Mouse (Mus musculus) limb, embryonic 12.5 days (tissue): Measurements from ENCODE around the gene Usp29. TPM values are rescaled to one million over a fixed set of nuclear protein-coding genes. Genes with fewer than 3 reads are reported as not detected.
A peak's percentile ranks its signal among the peaks of the same experiment; 100 is the strongest.

Experiments used
- ATAC-seq: fragments of 200-750 bp; cut with Nextera tagmentation; 2 replicates; pipeline ENCODE4 v1.8.0; 2017; ENCODE audit warnings: low read depth, moderate TSS enrichment; ENCODE audit not compliant: insufficient number of reproducible peaks, insufficient read depth, low FRiP score, low TSS enrichment
- H3K27ac ChIP-seq: fragments of 300-500 bp; sonication (generic); 2 replicates; pipeline ENCODE4 v1.5.1; 2016; ENCODE audit warnings: mild to moderate bottlenecking, moderate library complexity
- H3K27me3 ChIP-seq: fragments of 300-500 bp; sonication (generic); 2 replicates; pipeline ENCODE4 v1.6.1; 2016; ENCODE audit warnings: mild to moderate bottlenecking, moderate library complexity
- H3K36me3 ChIP-seq: fragments of 300-500 bp; sonication (generic); 2 replicates; pipeline ENCODE4 v1.6.1; 2016; ENCODE audit warnings: mild to moderate bottlenecking, moderate library complexity
- H3K4me1 ChIP-seq: fragments of 300-500 bp; sonication (generic); replicated peaks from 2 replicates; pipeline ENCODE4 v1.6.1; 2016
- H3K4me2 ChIP-seq: fragments of 300-500 bp; sonication (generic); 2 replicates; pipeline ENCODE4 v1.6.1; 2016; ENCODE audit warnings: mild to moderate bottlenecking, moderate library complexity
- H3K4me3 ChIP-seq: fragments of 300-500 bp; sonication (generic); replicated peaks from 2 replicates; pipeline ENCODE4 v1.5.1; 2016; ENCODE audit warnings: mild to moderate bottlenecking
- H3K9ac ChIP-seq: fragments of 300-500 bp; sonication (generic); replicated peaks from 2 replicates; pipeline ENCODE4 v1.6.1; 2016; ENCODE audit warnings: mild to moderate bottlenecking, moderate library complexity
- H3K9me3 ChIP-seq: fragments of 300-500 bp; sonication (generic); 2 replicates; pipeline ENCODE4 v1.6.1; 2016; ENCODE audit warnings: mild to moderate bottlenecking, moderate library complexity
- WGBS: fragments of 180-500 bp; shearing (Covaris S2); methylation state at CpG from one replicate; pipeline ENCODE4 v1.1.7; 2016; 5-methylcytosine and 5-hydroxymethylcytosine counted together
- polyA plus RNA-seq: library from polyadenylated mRNA; unstranded; fragments of >200 nt; fragmentation: Nextera tagmentation; extraction: Ambion mirVana; gene quantifications from 2 replicates; pipeline ENCODE4 v1.2.1, GENCODE M21; 2016

The Usp29 gene
- 15.4 and 15.8 TPM in 2 replicates for polyA plus RNA-seq

DNA sequence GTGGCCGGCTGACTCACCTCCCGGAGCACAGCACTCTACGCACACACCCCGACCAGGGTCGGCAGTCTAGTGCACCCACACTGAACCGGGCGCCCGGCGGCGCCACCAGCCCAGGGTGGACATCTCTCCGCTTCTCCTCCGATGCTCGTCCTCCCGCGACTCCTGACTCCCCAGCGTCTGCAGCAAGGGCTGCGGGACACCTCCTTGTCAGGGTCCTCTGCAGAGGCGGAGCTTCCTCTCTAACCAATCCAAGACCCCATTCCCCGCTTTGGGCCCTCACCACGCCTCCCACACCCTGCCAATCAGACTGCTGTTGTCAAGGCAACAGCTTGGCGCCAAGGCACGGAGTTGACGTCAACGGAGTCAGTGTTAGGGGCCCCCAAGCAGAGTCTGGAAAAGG lies at the start of gene Usp29, which contains the start of gene Peg3:
Usp29 (plus strand) TSS at position 338 of the 400 bp plus-strand sequence.
Peg3 (minus strand) TSS at position 191 of the 400 bp plus-strand sequence.
- H3K27ac ChIP-seq, result peak within 1 kb of the TSS; percentile 92
- H3K4me3 ChIP-seq, result peak within 1 kb of the TSS; percentile 62
- no peaks in the 10 kb centered on the region for H3K27me3 ChIP-seq
- H3K36me3 ChIP-seq, result peaks cover 19% of the 10 kb centered on the region
- 57% methylated on average over 24 of the region's 24 CpGs for WGBS
- peak; percentile 66 for ATAC-seq
- peak within 1 kb of the TSS; percentile 65 for H3K9ac ChIP-seq
- H3K9me3 ChIP-seq, result peaks cover 46% of the 10 kb centered on the region
- peak within 1 kb of the TSS; percentile 55 for H3K4me2 ChIP-seq
- H3K4me1 ChIP-seq, result no peaks in the 10 kb centered on the region

DNA sequence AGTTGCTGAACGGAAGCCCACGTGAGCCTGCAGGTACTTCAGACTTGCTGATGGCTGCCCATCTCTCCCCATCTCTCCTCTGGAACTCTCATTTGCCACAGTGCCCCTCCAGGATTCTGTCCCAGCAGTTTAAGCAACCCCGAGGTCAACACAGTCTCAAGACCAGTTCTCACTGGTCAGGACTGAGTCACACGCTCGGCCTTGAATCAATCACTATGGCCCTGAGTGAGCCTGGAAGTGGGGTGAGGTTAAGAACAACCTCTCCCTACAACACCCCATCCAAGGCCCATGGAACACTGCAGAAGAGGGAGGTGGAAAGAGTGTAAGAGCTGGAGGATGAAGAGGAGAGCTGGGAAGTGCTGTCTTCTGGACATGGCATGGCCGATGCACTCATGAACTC lies 44.9 kb upstream of the Usp29 start:
- H3K9me3 ChIP-seq, result no peaks in the 10 kb centered on the region
- H3K4me2 ChIP-seq, result no peak overlapping the region
- no peak overlapping the region for H3K4me3 ChIP-seq
- 93% methylated on average over 6 of the region's 6 CpGs for WGBS
- no peak for ATAC-seq
- H3K27ac ChIP-seq, result no peak overlapping the region
- H3K36me3 ChIP-seq, result peaks cover 48% of the 10 kb centered on the region
- H3K27me3 ChIP-seq, result no peaks in the 10 kb centered on the region
- H3K4me1 ChIP-seq, result no peaks in the 10 kb centered on the region
- H3K9ac ChIP-seq, result no peak overlapping the region

DNA sequence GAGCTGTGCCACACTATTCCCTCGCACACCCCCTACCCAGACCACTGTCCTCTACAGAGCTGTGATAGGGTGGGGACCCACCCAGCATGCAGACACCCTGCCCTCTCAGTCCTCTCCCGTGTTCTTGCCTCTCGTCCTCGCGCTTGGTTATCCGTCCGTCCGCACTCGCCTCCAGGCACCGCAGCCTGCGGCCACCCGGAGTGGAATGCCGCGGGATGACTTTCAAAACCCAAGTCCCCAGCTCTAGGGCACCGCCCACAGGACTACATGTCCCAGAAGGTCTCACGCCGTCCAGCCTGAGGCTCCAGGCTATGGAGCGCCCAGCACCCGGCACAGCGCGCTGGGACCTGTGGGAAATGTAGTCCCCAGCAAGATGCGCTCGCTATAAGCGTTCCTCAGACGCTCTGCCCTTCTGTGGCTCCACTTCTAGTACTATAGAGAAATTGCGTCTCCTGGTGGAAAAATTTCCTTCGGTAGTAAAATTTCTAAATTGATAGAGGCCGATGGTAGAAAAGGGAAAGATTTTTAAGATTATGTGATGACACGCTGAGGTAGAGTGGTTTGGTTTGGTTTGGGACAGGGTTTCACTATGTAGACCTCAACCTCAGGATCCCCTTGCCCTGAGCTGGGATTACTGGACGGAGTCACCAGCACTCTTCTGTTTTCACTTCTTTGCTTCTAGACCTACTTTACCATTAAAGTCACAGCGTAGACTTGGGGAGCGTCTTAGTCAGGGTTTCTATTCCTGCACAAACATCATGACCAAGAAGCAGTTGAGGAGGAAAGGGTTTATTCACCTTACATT lies 33.9 kb upstream of the Usp29 start, which contains the start of gene Zim1:
Zim1 (minus strand) TSS at position 210 of the 805 bp plus-strand sequence.
- Histone ChIP-seq H3K9me3 (no peaks in the 10 kb centered on the region), H3K4me2 (peak within 1 kb of the TSS; percentile 72), H3K27me3 (no peaks in the 10 kb centered on the region), H3K9ac (peak within 1 kb of the TSS; percentile 59), H3K4me1 (no peaks in the 10 kb centered on the region), H3K27ac (no peak within 1 kb of the TSS), H3K4me3 (peak within 1 kb of the TSS; percentile 54), H3K36me3 (no peaks in the 10 kb centered on the region)
- WGBS, result 12% methylated on average over 32 of the region's 32 CpGs
- ATAC-seq, result peak; percentile 100

DNA sequence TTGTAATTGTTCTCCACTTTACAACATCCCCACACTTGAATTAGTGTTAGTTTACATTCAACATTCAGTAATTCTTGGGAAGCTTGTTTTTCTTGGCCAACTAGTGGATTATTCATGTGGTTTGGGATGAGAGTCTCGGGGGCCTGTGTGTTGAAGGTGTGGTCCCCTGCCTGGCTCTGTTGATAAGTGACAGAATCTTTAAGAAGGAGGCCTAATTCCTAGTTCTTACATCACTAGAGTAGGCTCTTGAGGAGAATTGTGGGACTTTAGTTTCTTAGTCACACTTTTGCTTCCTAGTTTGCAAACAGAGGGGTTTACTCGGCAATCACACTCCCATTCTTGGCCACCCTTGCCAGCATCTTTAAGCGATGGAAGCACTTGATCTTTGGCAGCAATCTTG lies 31.1 kb upstream of the Usp29 start:
- ATAC-seq, result no peak
- H3K4me1 ChIP-seq, result no peaks in the 10 kb centered on the region
- no peak overlapping the region for H3K27ac ChIP-seq
- H3K4me3 ChIP-seq, result no peak overlapping the region
- peaks cover 4% of the 10 kb centered on the region; the same call in 1 of the 2 replicates for H3K36me3 ChIP-seq
- no peak overlapping the region for H3K4me2 ChIP-seq
- 84% methylated on average over 3 of the region's 3 CpGs for WGBS
- no peaks in the 10 kb centered on the region for H3K27me3 ChIP-seq
- H3K9me3 ChIP-seq, result no peaks in the 10 kb centered on the region
- no peak overlapping the region for H3K9ac ChIP-seq

DNA sequence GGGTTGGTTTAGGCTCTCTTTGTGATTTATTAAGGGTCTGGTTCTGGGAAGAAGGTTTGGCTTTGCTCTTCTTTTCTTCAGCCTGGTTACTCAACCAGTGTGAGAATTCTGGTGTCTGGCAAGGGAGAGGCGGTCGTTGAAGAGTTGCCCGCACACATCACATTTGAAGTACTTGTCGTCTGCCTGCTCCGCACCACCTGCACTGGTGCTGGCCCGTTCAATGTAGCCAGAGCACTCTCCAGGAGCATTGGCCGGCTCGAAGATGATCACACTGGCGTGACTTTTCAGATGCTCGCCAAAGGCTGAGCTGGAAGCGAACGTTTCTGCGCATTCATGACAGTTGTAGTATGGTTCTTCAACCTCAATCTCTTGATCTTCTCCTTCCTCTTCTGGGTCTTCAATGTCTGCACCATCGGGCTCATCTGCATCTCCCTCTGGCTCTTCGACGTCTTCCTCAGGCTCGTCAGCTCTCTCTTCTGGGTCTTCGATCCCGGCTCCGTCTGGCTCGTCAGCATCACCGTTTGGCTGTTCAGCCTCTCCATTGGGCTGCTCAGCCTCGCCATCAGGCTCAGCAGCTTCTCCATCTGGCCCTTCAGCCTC lies 22.9 kb upstream of the Usp29 start:
- WGBS, result 95% methylated on average over 23 of the region's 23 CpGs

DNA sequence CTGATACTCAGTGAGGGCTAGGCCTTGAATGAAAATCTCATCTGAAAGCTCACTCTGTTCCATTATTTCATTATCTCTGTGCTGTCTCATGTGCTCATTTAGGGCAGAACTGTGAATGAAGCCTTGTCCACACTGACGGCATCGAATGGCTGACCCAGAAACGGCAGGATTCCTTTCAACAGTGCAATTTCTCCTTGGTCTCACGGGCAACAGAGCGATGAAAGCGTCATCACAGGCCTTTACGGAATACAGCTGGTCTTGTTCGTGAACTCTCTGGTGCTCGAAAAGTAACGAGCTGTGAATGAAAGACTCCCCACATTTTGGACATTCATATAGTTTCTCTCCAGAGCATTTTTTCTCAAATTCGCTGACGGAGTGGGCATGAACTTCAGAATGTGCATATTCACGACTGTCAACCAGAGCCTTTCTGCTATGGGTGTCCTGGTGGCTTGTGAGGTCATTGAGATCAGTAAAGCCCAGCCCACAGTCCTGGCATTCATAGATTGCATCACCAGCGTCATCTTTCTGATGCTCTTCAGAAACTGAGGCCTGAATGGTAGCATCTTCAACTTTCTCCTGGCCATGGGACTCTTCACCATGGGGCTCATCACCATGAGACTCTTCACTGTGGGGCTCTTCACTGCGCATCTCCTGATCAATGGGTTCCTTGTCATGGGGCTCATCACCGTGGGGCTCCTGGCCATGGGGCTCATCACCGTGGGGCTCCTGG lies 21.8 kb upstream of the Usp29 start:
- peaks cover 12% of the 10 kb centered on the region; the same call in 1 of the 2 replicates for H3K9me3 ChIP-seq
- no peak overlapping the region for H3K9ac ChIP-seq
- ATAC-seq, result no peak
- H3K27ac ChIP-seq, result no peak overlapping the region
- no peaks in the 10 kb centered on the region for H3K4me1 ChIP-seq
- 88% methylated on average over 17 of the region's 17 CpGs for WGBS
- H3K4me2 ChIP-seq, result no peak overlapping the region
- H3K27me3 ChIP-seq, result no peaks in the 10 kb centered on the region
- H3K4me3 ChIP-seq, result no peak overlapping the region
- H3K36me3 ChIP-seq, result peaks cover 87% of the 10 kb centered on the region

More for the DNA sequence above, 22.9 kb upstream of the Usp29 start:
- Histone ChIP-seq H3K4me1 (no peaks in the 10 kb centered on the region), H3K27ac (no peak overlapping the region), H3K9me3 (peaks cover 12% of the 10 kb centered on the region; the same call in 1 of the 2 replicates), H3K4me3 (no peak overlapping the region), H3K9ac (no peak overlapping the region), H3K27me3 (no peaks in the 10 kb centered on the region), H3K4me2 (no peak overlapping the region), H3K36me3 (peaks cover 76% of the 10 kb centered on the region)
- ATAC-seq, result no peak

DNA sequence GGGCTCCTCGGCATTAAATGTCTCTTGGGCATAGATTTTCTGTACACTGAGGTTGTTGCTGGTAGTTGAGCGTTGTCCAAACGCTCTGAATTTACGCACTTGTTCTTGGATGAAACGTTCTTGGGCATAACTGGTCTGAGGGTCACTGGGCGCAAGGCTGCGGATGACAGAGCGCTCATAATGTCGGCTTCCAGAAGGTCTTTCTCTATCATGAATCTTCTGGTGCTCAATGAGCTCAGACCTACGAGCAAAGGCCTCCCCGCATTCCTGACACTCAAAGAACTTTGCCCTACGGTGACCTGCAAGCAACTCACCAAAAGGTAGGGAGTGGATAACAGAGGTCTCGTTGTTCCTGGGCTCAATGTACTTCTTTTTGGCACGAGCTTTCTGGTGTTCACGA lies 21.0 kb upstream of the Usp29 start:
- no peak for ATAC-seq
- Histone ChIP-seq H3K27ac (no peak overlapping the region), H3K27me3 (no peaks in the 10 kb centered on the region), H3K36me3 (peaks cover 86% of the 10 kb centered on the region), H3K4me2 (no peak overlapping the region), H3K9me3 (peaks cover 12% of the 10 kb centered on the region; the same call in 1 of the 2 replicates), H3K4me1 (no peaks in the 10 kb centered on the region), H3K9ac (no peak overlapping the region), H3K4me3 (no peak overlapping the region)
- WGBS, result 92% methylated on average over 15 of the region's 15 CpGs

DNA sequence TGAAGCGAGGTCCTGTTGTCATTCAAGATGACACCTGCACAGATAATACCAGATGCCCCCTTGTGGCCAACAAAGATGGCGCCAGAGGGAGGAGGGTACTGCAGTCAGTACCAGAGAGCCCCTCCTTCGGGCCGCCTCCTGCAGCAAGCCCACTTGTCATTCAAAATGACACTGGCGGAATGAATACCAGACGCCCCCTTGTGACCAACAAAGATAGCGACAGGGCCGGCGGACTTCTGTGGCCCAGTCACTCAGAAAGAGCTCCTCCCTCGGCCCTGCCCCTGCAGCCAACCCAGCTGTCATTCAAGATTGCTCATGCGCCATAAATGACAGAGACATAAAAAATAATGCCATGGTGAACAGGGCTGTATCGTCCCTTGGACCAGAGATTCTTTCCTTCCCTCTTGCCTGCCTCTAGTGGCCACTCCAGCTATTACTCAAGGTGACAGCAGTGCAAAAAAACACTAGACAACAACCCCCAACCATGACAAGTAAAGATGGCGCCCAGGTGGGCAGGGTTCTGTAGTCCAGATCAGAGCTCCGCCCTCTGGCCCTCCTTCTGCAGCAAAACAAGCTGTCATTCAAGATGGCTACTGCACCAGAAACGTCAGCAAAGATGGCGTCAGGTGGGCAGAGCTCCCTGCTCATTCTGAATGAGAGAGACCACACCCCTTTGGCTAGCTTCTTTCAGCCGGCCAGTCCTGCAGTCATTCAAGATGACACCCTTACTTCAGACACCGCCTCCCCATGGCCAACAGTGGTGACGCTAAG lies 2.8 kb upstream of the Usp29 start:
- Histone ChIP-seq H3K27me3 (no peaks in the 10 kb centered on the region), H3K4me1 (no peaks in the 10 kb centered on the region), H3K9ac (no peak overlapping the region), H3K9me3 (peaks cover 44% of the 10 kb centered on the region), H3K4me3 (peak overlapping the region; percentile 62), H3K4me2 (peak overlapping the region; percentile 50), H3K27ac (no peak overlapping the region), H3K36me3 (peaks cover 42% of the 10 kb centered on the region)
- ATAC-seq, result no peak; the same call in 1 of the 2 replicates
- 63% methylated on average over 19 of the region's 19 CpGs for WGBS

DNA sequence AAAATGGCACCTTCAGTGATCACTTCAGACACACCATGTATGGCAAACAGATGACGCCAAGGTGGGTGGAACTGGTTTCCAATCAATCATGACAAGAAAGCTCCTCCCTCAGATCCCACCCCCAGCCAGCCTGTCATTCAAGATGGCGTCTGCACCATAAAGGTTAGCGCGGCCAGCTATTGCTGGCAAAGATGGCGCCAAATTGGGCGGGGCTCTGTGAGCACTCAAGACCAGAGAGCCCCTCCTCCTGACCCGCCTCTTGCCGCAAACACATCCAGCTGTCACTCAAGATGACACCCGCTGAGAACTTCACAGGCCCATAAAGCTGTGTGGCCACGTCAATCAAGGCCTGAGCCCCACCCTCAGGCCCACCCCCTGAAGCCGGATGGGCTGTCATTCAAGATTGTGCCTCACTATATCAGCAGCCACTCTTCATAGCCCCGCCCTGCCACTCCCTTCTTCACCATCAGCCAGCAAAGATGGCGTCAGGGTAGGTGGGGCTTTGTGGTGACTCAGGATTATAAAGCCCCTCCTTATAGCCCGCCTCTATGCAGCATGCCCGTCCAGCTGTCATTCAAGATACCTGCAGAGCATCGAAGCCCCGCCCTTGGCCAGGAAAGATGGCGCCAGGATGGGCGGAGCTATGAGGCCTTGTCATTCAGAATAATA lies 2.0 kb upstream of the Usp29 start:
- Histone ChIP-seq H3K27ac (peak overlapping the region; percentile 92; the same call in 1 of the 2 replicates), H3K36me3 (peaks cover 36% of the 10 kb centered on the region), H3K27me3 (no peaks in the 10 kb centered on the region), H3K4me1 (no peaks in the 10 kb centered on the region), H3K9me3 (peaks cover 44% of the 10 kb centered on the region), H3K9ac (peak overlapping the region; percentile 57), H3K4me2 (peak overlapping the region; percentile 50), H3K4me3 (peak overlapping the region; percentile 62)
- 53% methylated on average over 19 of the region's 19 CpGs for WGBS
- peak; percentile 78 for ATAC-seq
